Mouse (Mus musculus) hematopoietic stem cell, adult 5-6 weeks (primary cell): ENCODE measurements around the gene Tet1. TPM values are rescaled to one million over a fixed set of nuclear protein-coding genes. Genes with fewer than 3 reads are reported as not detected.

Experiments used
- ATAC-seq, 2 experiments: fragments of 125-278 bp in 1 of 2; replicated peaks in 1 of 2; 2 replicates each; pipeline ENCODE4 v1.8.0; 2016 to 2017; ENCODE audit warnings: inconsistent platforms in 2 of 2, mild to moderate bottlenecking in 2 of 2, moderate number of reproducible peaks in 2 of 2, low read depth in 1 of 2, moderate TSS enrichment in 1 of 2; ENCODE audit not compliant: low FRiP score in 2 of 2, poor library complexity in 2 of 2, severe bottlenecking in 2 of 2, insufficient read depth in 1 of 2, low TSS enrichment in 1 of 2
- total RNA-seq: library from RNA; stranded (forward); fragments of 172-1452, 232-1000 nt; gene quantifications from 2 replicates; pipeline ENCODE4 v1.2.3, GENCODE M21; 2017

Tet1 gene
- total RNA-seq, 1 experiment from 2014 or later: 35.6 TPM

- no peak for ATAC-seq
Measured at GRCm38 (mm10) chr10:62895386-62895785, 13.4 kb downstream of the Tet1 start.

GRCm38 (mm10) chr10:62894447-62894846, 14.3 kb downstream of the Tet1 start:
- ATAC-seq: no peak

- peak; percentile 20 to 38; a peak in 1 of 4 replicates for ATAC-seq
Measured at GRCm38 (mm10) chr10:62893356-62893884, 15.4 kb downstream of the Tet1 start.

- no peak for ATAC-seq
Measured at GRCm38 (mm10) chr10:62892549-62893232, 16.1 kb downstream of the Tet1 start.

GRCm38 (mm10) chr10:62891025-62891424, 17.8 kb downstream of the Tet1 start:
- peak; percentile 79 to 80 for ATAC-seq

GRCm38 (mm10) chr10:62886799-62887591, 21.8 kb downstream of the Tet1 start:
- peak; percentile 43 to 50 for ATAC-seq

- peak; percentile 57 to 66 for ATAC-seq
Measured at GRCm38 (mm10) chr10:62885969-62886798, 22.6 kb downstream of the Tet1 start.

- ATAC-seq: no peak
Measured at GRCm38 (mm10) chr10:62885460-62885859, 23.3 kb downstream of the Tet1 start.

GRCm38 (mm10) chr10:62884517-62884916, 24.3 kb downstream of the Tet1 start:
- ATAC-seq: no peak

- no peak for ATAC-seq
Measured at GRCm38 (mm10) chr10:62883933-62884372, 24.8 kb downstream of the Tet1 start.

- no peak for ATAC-seq
Measured at GRCm38 (mm10) chr10:62881211-62881610, 27.6 kb downstream of the Tet1 start.

GRCm38 (mm10) chr10:62878056-62878455, 30.7 kb downstream of the Tet1 start:
- no peak for ATAC-seq

GRCm38 (mm10) chr10:62875565-62875964, 33.2 kb downstream of the Tet1 start:
- ATAC-seq: no peak

- no peak for ATAC-seq
Measured at GRCm38 (mm10) chr10:62874828-62875227, 34.0 kb downstream of the Tet1 start.

- ATAC-seq: no peak
Measured at GRCm38 (mm10) chr10:62866035-62866791, 42.6 kb downstream of the Tet1 start.

GRCm38 (mm10) chr10:62865167-62866034, 43.4 kb downstream of the Tet1 start:
- peak; percentile 78 to 82 for ATAC-seq
